Mouse (Mus musculus) heart, postnatal 0 days (tissue): Measurements from ENCODE around the gene Pgp.

Experiments
- CTCF ChIP-seq: IDR thresholded peaks from 2 replicates; pipeline ENCODE4 v1.5.1; 2016; ENCODE audit warnings: antibody characterized with exemption, control low read depth, low read depth
- EP300 ChIP-seq: IDR thresholded peaks from 2 replicates; pipeline ENCODE4 v1.6.1; 2016; ENCODE audit warnings: antibody characterized with exemption, low read depth

DNA sequence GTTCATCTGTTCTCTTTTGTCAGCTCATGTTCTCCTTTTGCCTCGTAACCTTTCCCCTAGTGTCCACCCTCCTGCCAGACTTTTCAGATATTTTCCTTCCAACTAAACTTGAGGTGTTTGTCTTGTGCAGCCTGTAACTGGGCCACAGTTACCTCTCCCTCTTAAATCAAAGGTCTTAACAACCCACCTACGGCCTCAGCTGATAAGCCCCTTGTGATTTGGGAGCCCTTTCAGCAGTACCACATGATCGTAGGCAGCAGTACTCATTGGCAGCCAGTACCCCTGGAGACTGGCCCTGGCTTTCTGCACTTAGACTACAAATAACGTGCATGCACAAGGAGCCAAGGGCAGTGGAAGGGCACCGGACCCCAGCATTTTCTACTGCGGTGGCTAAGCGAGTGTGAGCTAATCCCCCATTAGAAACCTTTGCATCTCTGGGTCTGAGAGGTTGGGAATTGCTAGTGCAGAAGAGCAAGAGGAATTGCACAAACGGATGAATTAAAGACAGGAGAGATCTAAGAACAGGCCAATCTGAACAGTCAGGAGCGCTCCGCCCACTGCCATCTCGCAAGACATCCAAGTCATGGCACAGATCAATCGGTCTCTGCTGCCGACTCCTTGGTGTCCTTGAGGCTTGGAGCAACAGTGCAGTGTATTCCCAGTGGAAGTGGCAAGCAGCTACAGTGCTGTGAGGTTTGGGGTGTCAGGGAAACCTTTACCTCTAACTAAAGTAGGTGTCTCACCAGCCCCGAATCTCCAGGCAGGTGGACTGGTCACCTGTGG, 40.8 kb upstream of the Pgp start:
- no peak for TF ChIP-seq CTCF
- TF ChIP-seq EP300 = peak; percentile 13
